Mouse (Mus musculus): ENCODE measurements around the gene Cyb5d1. TPM values are rescaled to one million over a fixed set of nuclear protein-coding genes. Genes with fewer than 3 reads are reported as not detected.

The Cyb5d1 gene
- polyA plus RNA-seq, 1 experiment from 2014 or later = 22.1 TPM

GRCm38 (mm10) chr11:69362021-69362420 is 33.4 kb downstream of the Cyb5d1 start:
- peaks cover 69% of the 10 kb centered on the region for H3K36me3 ChIP-seq (ENCODE audit: control insufficient read depth, insufficient read depth, low read length)
- H3K27me3 ChIP-seq (ENCODE audit: control insufficient read depth, insufficient read depth, low read length) = no peaks in the 10 kb centered on the region
- H3K4me2 ChIP-seq (ENCODE audit: low read length) = no peak overlapping the region
- ATAC-seq (ENCODE audit: insufficient number of reproducible peaks, insufficient read depth, low FRiP score, low read depth) = no peak
- peaks cover 20% of the 10 kb centered on the region in 2 experiments for H3K4me1 ChIP-seq (ENCODE audit: control insufficient read depth in 2 of 2, insufficient read depth in 2 of 2, low read length in 2 of 2)
- H3K4me3 ChIP-seq (ENCODE audit: control insufficient read depth in 1 of 2, insufficient read depth in 1 of 2, low read depth in 1 of 2, low read length in 2 of 2) = no peak overlapping the region
- no peak overlapping the region for H3K27ac ChIP-seq (replicated peaks in 1 of 2; ENCODE audit: control insufficient read depth in 1 of 2, insufficient read depth in 1 of 2, low read depth in 2 of 2, low read length in 2 of 2)
- H3K9me3 ChIP-seq (ENCODE audit: control insufficient read depth, low read length) = no peaks in the 10 kb centered on the region
- H3K9ac ChIP-seq (ENCODE audit: low read length) = no peak overlapping the region
- 82% methylated on average over 7 of the region's 7 CpGs for WGBS

GRCm38 (mm10) chr11:69357690-69358089 is 37.7 kb downstream of the Cyb5d1 start:
- WGBS = 88% methylated on average over 12 of the region's 12 CpGs

GRCm38 (mm10) chr11:69356544-69356943 is 38.9 kb downstream of the Cyb5d1 start:
- H3K9me3 ChIP-seq (ENCODE audit: control insufficient read depth, low read length) = no peaks in the 10 kb centered on the region
- H3K4me1 ChIP-seq (ENCODE audit: control insufficient read depth in 2 of 2, insufficient read depth in 2 of 2, low read length in 2 of 2) = no peaks in the 10 kb centered on the region
- no peaks in the 10 kb centered on the region for H3K27me3 ChIP-seq (ENCODE audit: control insufficient read depth, insufficient read depth, low read length)
- peaks cover 99% of the 10 kb centered on the region for H3K36me3 ChIP-seq (ENCODE audit: control insufficient read depth, insufficient read depth, low read length)
- no peak overlapping the region for H3K4me3 ChIP-seq (ENCODE audit: control insufficient read depth in 1 of 2, insufficient read depth in 1 of 2, low read depth in 1 of 2, low read length in 2 of 2)
- no peak for ATAC-seq (ENCODE audit: insufficient number of reproducible peaks, insufficient read depth, low FRiP score, low read depth)
- no peak overlapping the region for H3K9ac ChIP-seq (ENCODE audit: low read length)
- no peak overlapping the region for H3K27ac ChIP-seq (replicated peaks in 1 of 2; ENCODE audit: control insufficient read depth in 1 of 2, insufficient read depth in 1 of 2, low read depth in 2 of 2, low read length in 2 of 2)
- WGBS = 87% methylated on average over 5 of the region's 5 CpGs
- H3K4me2 ChIP-seq (ENCODE audit: low read length) = no peak overlapping the region

More at GRCm38 (mm10) chr11:69357690-69358089, 37.7 kb downstream of the Cyb5d1 start:
- Histone ChIP-seq H3K4me2 (ENCODE audit: low read length) (no peak overlapping the region), H3K27me3 (ENCODE audit: control insufficient read depth, insufficient read depth, low read length) (no peaks in the 10 kb centered on the region), H3K36me3 (ENCODE audit: control insufficient read depth, insufficient read depth, low read length) (peaks cover 97% of the 10 kb centered on the region), H3K4me1 (ENCODE audit: control insufficient read depth in 2 of 2, insufficient read depth in 2 of 2, low read length in 2 of 2) (no peaks in the 10 kb centered on the region), H3K9me3 (ENCODE audit: control insufficient read depth, low read length) (no peaks in the 10 kb centered on the region), H3K4me3 (ENCODE audit: control insufficient read depth in 1 of 2, insufficient read depth in 1 of 2, low read depth in 1 of 2, low read length in 2 of 2) (no peak overlapping the region), H3K9ac (ENCODE audit: low read length) (no peak overlapping the region), H3K27ac (replicated peaks in 1 of 2; ENCODE audit: control insufficient read depth in 1 of 2, insufficient read depth in 1 of 2, low read depth in 2 of 2, low read length in 2 of 2) (no peak overlapping the region)
- no peak for ATAC-seq (ENCODE audit: insufficient number of reproducible peaks, insufficient read depth, low FRiP score, low read depth)

GRCm38 (mm10) chr11:69346441-69346840 is 49.0 kb downstream of the Cyb5d1 start:
- Histone ChIP-seq H3K4me2 (ENCODE audit: low read length) (no peak overlapping the region), H3K4me1 (ENCODE audit: control insufficient read depth in 2 of 2, insufficient read depth in 2 of 2, low read length in 2 of 2) (no peaks in the 10 kb centered on the region), H3K9ac (ENCODE audit: low read length) (no peak overlapping the region), H3K9me3 (ENCODE audit: control insufficient read depth, low read length) (no peaks in the 10 kb centered on the region), H3K27ac (replicated peaks in 1 of 2; ENCODE audit: control insufficient read depth in 1 of 2, insufficient read depth in 1 of 2, low read depth in 2 of 2, low read length in 2 of 2) (no peak overlapping the region), H3K4me3 (ENCODE audit: control insufficient read depth in 1 of 2, insufficient read depth in 1 of 2, low read depth in 1 of 2, low read length in 2 of 2) (no peak overlapping the region), H3K27me3 (ENCODE audit: control insufficient read depth, insufficient read depth, low read length) (0 out of 2 replicates have a peak, but pooled peaks cover under 1% of the 10 kb centered on the region), H3K36me3 (ENCODE audit: control insufficient read depth, insufficient read depth, low read length) (peaks cover 83% of the 10 kb centered on the region)
- WGBS = 86% methylated on average over 26 of the region's 26 CpGs
- ATAC-seq (ENCODE audit: insufficient number of reproducible peaks, insufficient read depth, low FRiP score, low read depth) = no peak

Other genes with a start within 250 kb of the Cyb5d1 start
- gene Alox12b, start 238.6 kb downstream of the Cyb5d1 start, polyA plus RNA-seq (2014; fragmentation: Nextera tagmentation; extraction: Ambion mirVana) = not detected in 2 replicates
- gene Alox8, start 197.8 kb downstream of the Cyb5d1 start, polyA plus RNA-seq (2014; fragmentation: Nextera tagmentation; extraction: Ambion mirVana) = 1.3 and 2.7 TPM in 2 replicates
- gene Gucy2e, start 158.6 kb downstream of the Cyb5d1 start, polyA plus RNA-seq (2014; fragmentation: Nextera tagmentation; extraction: Ambion mirVana) = 0.08 and 0.12 TPM in 2 replicates
- 8.6 and 8.9 TPM in 2 replicates for gene Cntrob, start 71.9 kb downstream of the Cyb5d1 start, polyA plus RNA-seq (2014; fragmentation: Nextera tagmentation; extraction: Ambion mirVana)
- 181 and 195 TPM in 2 replicates for gene Trappc1, start 71.7 kb downstream of the Cyb5d1 start, polyA plus RNA-seq (2014; fragmentation: Nextera tagmentation; extraction: Ambion mirVana)
- 0.62 and 0.84 TPM in 2 replicates for gene Kcnab3, start 69.4 kb downstream of the Cyb5d1 start, polyA plus RNA-seq (2014; fragmentation: Nextera tagmentation; extraction: Ambion mirVana)
- gene Rnf227, start 55.2 kb downstream of the Cyb5d1 start, polyA plus RNA-seq (2014; fragmentation: Nextera tagmentation; extraction: Ambion mirVana) = 6.6 and 7.3 TPM in 2 replicates
- 16.5 TPM in 2 replicates for gene Chd3, start 26.2 kb downstream of the Cyb5d1 start, polyA plus RNA-seq (2014; fragmentation: Nextera tagmentation; extraction: Ambion mirVana)
- 158 and 174 TPM in 2 replicates for gene Naa38, start 144 bp downstream of the Cyb5d1 start, polyA plus RNA-seq (2014; fragmentation: Nextera tagmentation; extraction: Ambion mirVana)
- gene Tmem88, start 2.6 kb upstream of the Cyb5d1 start, polyA plus RNA-seq (2014; fragmentation: Nextera tagmentation; extraction: Ambion mirVana) = 43.1 and 46.7 TPM in 2 replicates
- 18.0 and 22.0 TPM in 2 replicates for gene Kdm6b, start 18.0 kb upstream of the Cyb5d1 start, polyA plus RNA-seq (2014; fragmentation: Nextera tagmentation; extraction: Ambion mirVana)
- gene Dnah2, start 153.5 kb upstream of the Cyb5d1 start, polyA plus RNA-seq (2014; fragmentation: Nextera tagmentation; extraction: Ambion mirVana) = 0.13 and 0.36 TPM in 2 replicates
- gene Efnb3, start 164.6 kb upstream of the Cyb5d1 start, polyA plus RNA-seq (2014; fragmentation: Nextera tagmentation; extraction: Ambion mirVana) = 14.2 and 20.4 TPM in 2 replicates
- 11.1 and 14.3 TPM in 2 replicates for gene Wrap53, start 184.6 kb upstream of the Cyb5d1 start, polyA plus RNA-seq (2014; fragmentation: Nextera tagmentation; extraction: Ambion mirVana)
- 71.2 and 71.9 TPM in 2 replicates for gene Trp53, start 184.7 kb upstream of the Cyb5d1 start, polyA plus RNA-seq (2014; fragmentation: Nextera tagmentation; extraction: Ambion mirVana)
- gene Atp1b2, start 210.3 kb upstream of the Cyb5d1 start, polyA plus RNA-seq (2014; fragmentation: Nextera tagmentation; extraction: Ambion mirVana) = 31.5 and 33.8 TPM in 2 replicates
- gene Shbg, start 222.3 kb upstream of the Cyb5d1 start, polyA plus RNA-seq (2014; fragmentation: Nextera tagmentation; extraction: Ambion mirVana) = not detected in 2 replicates
- gene Sat2, start 226.4 kb upstream of the Cyb5d1 start, polyA plus RNA-seq (2014; fragmentation: Nextera tagmentation; extraction: Ambion mirVana) = 16.2 and 17.9 TPM in 2 replicates
- gene Fxr2, start 237.4 kb upstream of the Cyb5d1 start, polyA plus RNA-seq (2014; fragmentation: Nextera tagmentation; extraction: Ambion mirVana) = 24.2 and 25.8 TPM in 2 replicates

All from heart, embryonic 14.5 days (tissue).